Mouse (Mus musculus) liver, adult 2 months (tissue): Measurements from ENCODE around the gene Zfp184.

Source experiments
- CTCF ChIP-seq: fragments of 200-500 bp; IDR thresholded peaks from 2 replicates; pipeline ENCODE4 v1.5.1; 2011; ENCODE audit warnings: low read depth, low read length, control low read depth
- POLR2A ChIP-seq: fragments of 200-500 bp; IDR thresholded peaks from 2 replicates; pipeline ENCODE4 v1.6.1; 2011; ENCODE audit warnings: low read length, control low read depth; ENCODE audit not compliant: insufficient read depth; ENCODE audit errors: extremely low read depth

GRCm38 (mm10) chr13:22009642-22010041 lies 64.7 kb downstream of the Zfp184 start, which contains the start of gene Prss16:
- TF ChIP-seq CTCF: no peak
- no peak for TF ChIP-seq POLR2A
